Mouse (Mus musculus) lung, postnatal 0 days (tissue): Measurements from ENCODE around the gene Pnkd.

ENCODE experiments used
- CTCF ChIP-seq: IDR thresholded peaks from 2 replicates; pipeline ENCODE4 v1.5.1; 2016; ENCODE audit warnings: antibody characterized with exemption, mild to moderate bottlenecking
- EP300 ChIP-seq: IDR thresholded peaks from 2 replicates; pipeline ENCODE4 v1.6.1; 2016; ENCODE audit warnings: antibody characterized with exemption, mild to moderate bottlenecking, control low read depth

GRCm38 (mm10) chr1:74363437-74363836, 78.7 kb downstream of the Pnkd start:
- TF ChIP-seq CTCF (no peak), EP300 (no peak)
